In genomic region chr8:103530903-103531302, GRCm38 (mm10) we compare ENCODE assay signal across 27 mouse cellular contexts.
"Had no signal": no experiment of that assay in that cellular context is flagged by ENCODE, and none has a peak within 500 bp of the region (broad histone marks: within the 10 kb centered on the region; RNA-seq: fewer than 3 reads in every experiment).

No protein-coding gene starts in this region.

- H3K9me3 ChIP-seq: heart, embryonic 10.5 days; heart, embryonic 12.5 days; hindbrain, embryonic 10.5 days; hindbrain, embryonic 12.5 days; intestine, embryonic 15.5 days; limb, embryonic 10.5 days; limb, embryonic 12.5 days; liver, embryonic 13.5 days; liver, embryonic 15.5 days had no signal

- H3K9ac ChIP-seq: heart, embryonic 12.5 days; hindbrain, embryonic 12.5 days; hindbrain, embryonic 14.5 days; intestine, embryonic 15.5 days; limb, embryonic 12.5 days; liver, embryonic 13.5 days; liver, embryonic 15.5 days; liver, postnatal 0 days had no signal

- ATAC-seq: hindbrain, embryonic 16.5 days; inflammation-experienced regulatory T-cells, adult 6 months; intestine, embryonic 15.5 days; intestine, postnatal 0 days; liver, postnatal 0 days had no signal

- H3K4me2 ChIP-seq: heart, embryonic 12.5 days; hindbrain, embryonic 12.5 days; hindbrain, embryonic 14.5 days; intestine, embryonic 15.5 days; limb, embryonic 12.5 days; liver, embryonic 11.5 days; liver, embryonic 13.5 days; liver, embryonic 15.5 days had no signal

- H3K27ac ChIP-seq: gastrocnemius, adult 2 months; heart, embryonic 10.5 days; hindbrain, embryonic 10.5 days; hindbrain, embryonic 12.5 days; hindbrain, embryonic 14.5 days; intestine, embryonic 15.5 days; layer of hippocampus, adult 2 months; left cerebral cortex, adult 2 months; limb, embryonic 10.5 days; limb, embryonic 12.5 days; liver, embryonic 13.5 days; liver, embryonic 15.5 days had no signal

- H3K4me3 ChIP-seq: gastrocnemius, adult 2 months; heart, embryonic 10.5 days; heart, embryonic 12.5 days; hindbrain, embryonic 10.5 days; hindbrain, embryonic 12.5 days; intestine, embryonic 15.5 days; layer of hippocampus, adult 2 months; left cerebral cortex, adult 2 months; limb, embryonic 10.5 days; limb, embryonic 12.5 days; liver, embryonic 13.5 days; liver, embryonic 15.5 days had no signal

- DNase-seq: gastrocnemius, adult 2 months; gastrocnemius, postnatal 10 days; gastrocnemius, postnatal 25 days; heart, adult 18-20 months; heart, postnatal 10 days; heart, postnatal 4 days; kidney, postnatal 10 days; kidney, postnatal 25 days; kidney, postnatal 4 days; liver; liver, embryonic 13.5 days; liver, postnatal 0 days had no signal

- H3K4me1 ChIP-seq: heart, embryonic 10.5 days; heart, embryonic 12.5 days; hindbrain, embryonic 12.5 days; intestine, embryonic 15.5 days; limb, embryonic 10.5 days; limb, embryonic 12.5 days; liver, embryonic 13.5 days; liver, embryonic 15.5 days had no signal

- H3K36me3 ChIP-seq: heart, embryonic 10.5 days; heart, embryonic 12.5 days; hindbrain, embryonic 10.5 days; hindbrain, embryonic 12.5 days; intestine, embryonic 15.5 days; limb, embryonic 10.5 days; limb, embryonic 12.5 days; liver, embryonic 13.5 days; liver, embryonic 15.5 days had no signal

- H3K27me3 ChIP-seq: heart, embryonic 12.5 days; hindbrain, embryonic 12.5 days; intestine, embryonic 15.5 days; limb, embryonic 12.5 days; liver, embryonic 13.5 days; liver, embryonic 15.5 days had no signal
